Mouse (Mus musculus) embryonic stem cell, embryonic (primary cell): ENCODE results near the gene Gtf2e1.

Experiments
- CTCF ChIA-PET, 4 experiments: fragments of 300-600 bp in 2 of 4; fragments of 350-600 bp in 2 of 4; sonication (Branson Sonifier 250); formaldehyde crosslinking; loops; one replicate each; lab custom pipeline; 2022; ENCODE audit warnings: inconsistent platforms in 2 of 4; lab: Charles Lee
- POLR2A ChIA-PET, 4 experiments: fragments of 300-600 bp in 2 of 4; fragments of 350-600 bp in 2 of 4; sonication (Branson Sonifier 250); formaldehyde crosslinking; loops; one replicate each; lab custom pipeline; 2022; ENCODE audit warnings: antibody characterized with exemption in 4 of 4, inconsistent platforms in 1 of 4; lab: Charles Lee

Gtf2e1 gene

GRCm38 (mm10) chr16:37539611-37540580 lies at the start of gene Gtf2e1, which contains the start of gene Rabl3:
Gtf2e1 (minus strand) TSS chr16:37539789.
Rabl3 (plus strand) TSS chr16:37539885.
- CTCF ChIA-PET: interaction anchor here in 3 of 4 experiments (0.6 to 1.0 kb wide), 3 partner anchors 12 to 145 kb away, joined by 3 to 7 read pairs (median 3); no protein-coding TSS in a partner anchor
- POLR2A ChIA-PET: interaction anchor here (0.5 to 3.8 kb wide), 55 partner anchors 9 to 819 kb away, joined by 3 to 28 read pairs (median 5); partner anchors contain the start of genes Gsk3b (in 2 of the 4), Hgd (in 1 of the 4), Lrrc58 (in 1 of the 4) and Stxbp5l (in 1 of the 4)

DNA sequence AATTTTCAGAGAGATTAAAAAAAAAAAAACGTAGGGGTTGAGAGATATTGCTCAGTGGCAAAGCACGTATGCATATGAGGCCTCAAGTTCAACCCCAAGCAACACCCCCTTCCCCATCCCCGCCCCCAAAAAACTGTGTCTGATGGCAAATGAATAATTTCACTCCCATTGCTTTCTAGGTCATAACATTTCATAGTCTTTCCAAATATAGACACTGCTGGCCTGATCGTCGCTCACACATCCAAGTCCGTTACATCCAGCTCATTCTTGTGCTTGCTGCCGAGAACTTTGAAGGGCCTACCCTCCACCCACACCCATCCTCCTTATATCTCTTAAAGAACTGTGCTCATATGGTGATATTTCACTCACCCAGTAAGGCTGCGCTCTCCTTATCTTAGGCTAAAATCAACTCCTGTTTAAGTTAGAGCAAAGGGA lies 45.6 kb upstream of the Gtf2e1 start:
- ChIA-PET CTCF (interaction anchor here in 1 of 4 experiments (0.6 to 0.8 kb wide), 2 partner anchors 11 to 1229 kb away, joined by 3 to 6 read pairs; no protein-coding TSS in a partner anchor), POLR2A (interaction anchor here in 2 of 4 experiments (0.7 to 1.2 kb wide), 3 partner anchors 38 to 45 kb away, joined by 3 to 6 read pairs (median 4); partner anchors contain the start of genes Gtf2e1 (in 2 of the 2) and Rabl3 (in 2 of the 2))

DNA sequence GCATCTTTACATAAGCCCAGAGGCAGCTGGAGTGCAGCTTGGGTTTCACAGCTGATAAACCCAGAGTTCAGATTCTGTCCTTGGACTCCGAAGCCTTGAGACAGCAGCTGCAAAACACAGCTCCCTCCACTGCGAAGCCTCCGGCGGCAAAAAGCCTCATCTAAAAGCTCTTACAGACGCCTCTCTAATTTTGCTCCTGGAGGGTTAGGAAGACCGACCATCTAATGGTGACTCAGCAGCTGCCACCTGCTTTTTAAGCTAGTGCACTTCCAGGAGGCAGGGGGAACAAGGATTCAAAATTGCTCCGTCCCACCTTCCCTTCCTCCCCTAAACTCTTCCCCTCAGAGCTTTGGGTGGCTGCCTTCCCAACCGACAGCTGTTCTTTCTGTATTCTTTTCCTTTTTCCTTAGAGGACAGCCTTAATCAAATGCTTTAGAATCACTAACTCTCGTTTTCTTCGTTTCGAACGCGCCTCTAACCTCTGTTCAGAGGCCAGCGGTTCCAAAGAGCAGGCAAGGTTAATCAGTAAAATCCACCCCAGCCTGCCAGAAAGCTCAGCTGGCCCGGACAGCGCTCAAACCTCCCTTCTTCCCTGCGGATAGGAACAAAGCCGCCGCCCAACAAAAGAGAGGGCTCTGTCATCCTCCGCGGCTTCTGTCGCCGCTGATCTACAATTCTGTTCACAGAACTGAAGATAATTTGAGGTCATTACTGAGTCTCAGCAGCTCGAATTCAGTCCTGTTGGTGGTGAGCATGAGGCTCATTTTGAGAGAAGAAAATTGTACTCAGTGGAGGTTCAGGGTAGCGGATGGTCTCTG lies 44.8 kb upstream of the Gtf2e1 start:
- POLR2A ChIA-PET: interaction anchor here in 3 of 4 experiments (0.5 to 1.3 kb wide), 12 partner anchors 12 to 996 kb away, joined by 3 to 6 read pairs (median 3); partner anchors contain the start of genes Gtf2e1 (in 3 of the 3) and Rabl3 (in 3 of the 3)
- CTCF ChIA-PET: interaction anchor here in 3 of 4 experiments (0.6 to 1.0 kb wide), 6 partner anchors 10 to 1230 kb away, joined by 3 to 6 read pairs (median 3); no protein-coding TSS in a partner anchor

DNA sequence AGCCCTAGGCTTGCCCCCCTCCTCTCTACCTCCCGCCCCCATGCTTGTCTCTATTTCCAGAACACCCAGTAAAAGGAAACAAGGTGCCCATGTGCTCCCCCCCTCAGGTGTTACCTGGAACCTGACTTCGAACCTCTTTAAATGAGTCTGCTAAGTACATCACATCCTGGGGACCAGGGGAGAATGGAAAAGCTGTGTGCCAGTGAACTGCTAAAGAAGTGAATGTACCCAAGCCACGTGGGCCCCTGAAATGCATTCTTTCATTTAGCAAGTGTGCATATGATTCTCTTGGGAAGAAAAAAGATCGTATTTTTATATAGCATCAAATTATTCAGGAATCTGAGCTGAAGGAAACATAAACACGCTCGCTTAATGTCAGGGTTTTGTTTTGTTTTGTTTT lies 44.2 kb upstream of the Gtf2e1 start:
- POLR2A ChIA-PET: interaction anchor here in 3 of 4 experiments (0.6 to 1.3 kb wide), 10 partner anchors 11 to 1996 kb away, joined by 3 to 5 read pairs (median 3); partner anchors contain the start of genes Gtf2e1 (in 1 of the 3) and Rabl3 (in 1 of the 3)
- CTCF ChIA-PET: interaction anchor here in 2 of 4 experiments (0.6 to 1.0 kb wide), 4 partner anchors 10 to 98 kb away, joined by 3 read pairs; no protein-coding TSS in a partner anchor

GRCm38 (mm10) chr16:37583306-37583705 lies 43.7 kb upstream of the Gtf2e1 start:
- CTCF ChIA-PET: no interaction called here
- POLR2A ChIA-PET: interaction anchor here in 2 of 4 experiments (0.6 to 1.0 kb wide), 2 partner anchors 46 to 1995 kb away, joined by 3 to 4 read pairs; no protein-coding TSS in a partner anchor

DNA sequence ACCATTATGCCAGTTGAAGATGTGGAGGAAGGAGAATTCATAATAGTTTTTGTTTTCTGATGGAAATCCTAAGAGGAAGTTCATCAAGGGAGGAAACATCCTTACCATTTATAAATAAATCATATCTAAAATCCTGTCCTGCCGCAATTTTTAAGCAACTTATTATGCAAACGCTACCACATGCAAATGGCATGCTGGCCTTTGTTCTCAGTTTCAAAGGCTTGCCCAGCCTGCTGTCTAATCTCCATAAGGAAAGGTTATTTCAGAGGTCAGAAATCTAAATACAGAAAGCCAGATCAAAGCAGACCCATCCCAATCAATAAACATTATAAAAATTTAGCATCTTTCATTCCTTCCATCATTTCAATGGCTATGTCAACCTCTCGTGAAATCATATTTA lies 42.3 kb upstream of the Gtf2e1 start:
- ChIA-PET CTCF (no interaction called here), POLR2A (no interaction called here)

DNA sequence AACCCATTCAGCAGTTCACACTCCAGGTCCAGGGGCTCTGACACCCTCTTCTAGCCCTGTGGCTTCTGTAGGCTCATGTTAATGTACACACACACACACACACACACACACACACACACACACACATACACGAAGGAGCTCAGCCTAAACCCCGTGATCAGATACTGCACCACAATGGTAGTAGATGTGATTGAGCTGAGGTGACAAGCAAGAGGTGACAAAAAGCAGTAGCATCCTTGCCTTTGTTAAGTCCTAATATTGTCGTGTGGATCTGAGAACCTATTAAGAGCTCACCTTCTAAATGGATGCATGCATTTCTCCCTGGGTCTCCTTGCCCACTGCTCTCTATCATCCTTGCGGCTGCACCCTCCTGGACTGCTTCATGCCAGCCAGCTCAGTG lies 41.1 kb upstream of the Gtf2e1 start:
- CTCF ChIA-PET: interaction anchor here in 1 of 4 experiments (0.7 kb wide), 1 partner anchor 72 kb away, joined by 14 read pairs; no protein-coding TSS in a partner anchor
- POLR2A ChIA-PET: interaction anchor here in 2 of 4 experiments (0.7 to 1.6 kb wide), 3 partner anchors 8 to 53 kb away, joined by 3 to 6 read pairs (median 4); partner anchors contain the start of genes Gtf2e1 (in 1 of the 2) and Rabl3 (in 1 of the 2)

- CTCF ChIA-PET: interaction anchor here in 2 of 4 experiments (0.6 to 1.2 kb wide), 2 partner anchors 34 to 103 kb away, joined by 3 to 4 read pairs; no protein-coding TSS in a partner anchor
- POLR2A ChIA-PET: interaction anchor here in 1 of 4 experiments (1.6 kb wide), 1 partner anchor 40 kb away, joined by 3 read pairs; the partner anchor contains the start of genes Gtf2e1 and Rabl3
These were observed 40.4 kb upstream of the Gtf2e1 start, which contains the start of gene Hgd for GRCm38 (mm10) chr16:37579994-37580393. Hgd (plus strand) TSS chr16:37580153.

- ChIA-PET POLR2A (interaction anchor here in 1 of 4 experiments (1.6 kb wide), 1 partner anchor 40 kb away, joined by 3 read pairs; the partner anchor contains the start of genes Gtf2e1 and Rabl3), CTCF (interaction anchor here in 2 of 4 experiments (0.6 to 1.2 kb wide), 2 partner anchors 33 to 103 kb away, joined by 3 to 4 read pairs; no protein-coding TSS in a partner anchor)
These were observed 40.0 kb upstream of the Gtf2e1 start for GRCm38 (mm10) chr16:37579591-37579990.

- POLR2A ChIA-PET: interaction anchor here in 1 of 4 experiments (1.0 kb wide), 1 partner anchor 35 kb away, joined by 3 read pairs; the partner anchor contains the start of genes Gtf2e1 and Rabl3
- CTCF ChIA-PET: interaction anchor here in 2 of 4 experiments (1.0 to 1.3 kb wide), 2 partner anchors 107 to 606 kb away, joined by 3 to 4 read pairs; no protein-coding TSS in a partner anchor
These were observed 35.7 kb upstream of the Gtf2e1 start for GRCm38 (mm10) chr16:37575325-37575724.

DNA sequence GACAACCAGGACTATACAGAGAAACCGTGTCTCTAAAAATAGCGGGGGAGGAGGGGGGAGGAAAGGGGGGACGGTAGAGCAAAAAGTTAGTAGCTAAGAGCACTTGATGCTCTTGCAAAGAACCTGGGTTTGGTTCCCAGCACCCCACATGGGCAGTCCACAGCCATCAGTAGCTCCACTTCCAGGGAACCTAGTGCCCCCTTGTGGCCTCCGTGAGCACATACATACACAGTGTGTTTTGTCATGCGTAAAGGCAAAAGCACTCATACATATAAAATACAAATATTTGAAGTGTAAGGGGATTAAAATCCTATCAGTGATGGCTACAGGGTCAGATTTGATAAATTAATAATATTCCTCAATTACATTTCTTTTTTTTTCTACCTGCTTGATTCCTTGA lies 33.5 kb upstream of the Gtf2e1 start:
- CTCF ChIA-PET: interaction anchor here (0.6 to 1.5 kb wide), 10 partner anchors 9 to 713 kb away, joined by 3 to 4 read pairs (median 3); no protein-coding TSS in a partner anchor
- POLR2A ChIA-PET: interaction anchor here in 1 of 4 experiments (1.1 kb wide), 1 partner anchor 11 kb away, joined by 3 read pairs; no protein-coding TSS in a partner anchor

DNA sequence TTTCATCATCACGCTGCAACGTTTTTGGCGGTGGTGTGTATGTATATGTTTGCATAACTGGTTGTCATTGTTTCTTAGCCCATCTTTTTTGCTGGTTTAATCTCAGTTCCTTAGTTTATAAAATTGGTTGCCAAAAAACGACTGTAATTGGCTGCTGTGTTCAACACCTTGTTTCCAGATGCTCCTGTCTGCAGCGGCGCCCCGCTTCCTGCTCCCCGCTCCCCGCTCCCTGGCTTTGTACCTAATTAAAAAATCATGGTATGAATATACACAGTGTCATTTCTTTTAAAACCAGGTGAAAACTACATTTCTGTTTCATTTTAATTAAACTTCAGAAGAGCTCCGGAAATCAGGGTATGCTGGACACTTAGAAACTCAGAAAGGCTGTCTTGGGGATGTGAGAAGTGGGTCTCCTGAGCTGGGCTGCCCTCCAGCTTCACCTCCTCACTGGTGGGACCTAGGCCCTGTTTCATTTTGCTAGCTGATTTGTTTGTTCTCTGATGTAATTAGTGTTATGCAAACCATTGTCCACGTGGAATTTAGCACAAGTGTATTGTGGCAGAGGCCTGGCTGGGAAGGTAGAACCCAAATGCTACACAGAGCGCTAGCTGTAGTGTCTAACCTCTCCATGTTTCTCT lies 32.6 kb upstream of the Gtf2e1 start:
- CTCF ChIA-PET: interaction anchor here (0.6 to 1.5 kb wide), 9 partner anchors 8 to 460 kb away, joined by 3 to 4 read pairs (median 3); no protein-coding TSS in a partner anchor
- POLR2A ChIA-PET: interaction anchor here in 2 of 4 experiments (0.5 to 1.1 kb wide), 2 partner anchors 9 to 12 kb away, joined by 3 to 4 read pairs; no protein-coding TSS in a partner anchor

- POLR2A ChIA-PET: no interaction called here
- CTCF ChIA-PET: no interaction called here
These were observed 32.0 kb upstream of the Gtf2e1 start for GRCm38 (mm10) chr16:37571554-37571953.

DNA sequence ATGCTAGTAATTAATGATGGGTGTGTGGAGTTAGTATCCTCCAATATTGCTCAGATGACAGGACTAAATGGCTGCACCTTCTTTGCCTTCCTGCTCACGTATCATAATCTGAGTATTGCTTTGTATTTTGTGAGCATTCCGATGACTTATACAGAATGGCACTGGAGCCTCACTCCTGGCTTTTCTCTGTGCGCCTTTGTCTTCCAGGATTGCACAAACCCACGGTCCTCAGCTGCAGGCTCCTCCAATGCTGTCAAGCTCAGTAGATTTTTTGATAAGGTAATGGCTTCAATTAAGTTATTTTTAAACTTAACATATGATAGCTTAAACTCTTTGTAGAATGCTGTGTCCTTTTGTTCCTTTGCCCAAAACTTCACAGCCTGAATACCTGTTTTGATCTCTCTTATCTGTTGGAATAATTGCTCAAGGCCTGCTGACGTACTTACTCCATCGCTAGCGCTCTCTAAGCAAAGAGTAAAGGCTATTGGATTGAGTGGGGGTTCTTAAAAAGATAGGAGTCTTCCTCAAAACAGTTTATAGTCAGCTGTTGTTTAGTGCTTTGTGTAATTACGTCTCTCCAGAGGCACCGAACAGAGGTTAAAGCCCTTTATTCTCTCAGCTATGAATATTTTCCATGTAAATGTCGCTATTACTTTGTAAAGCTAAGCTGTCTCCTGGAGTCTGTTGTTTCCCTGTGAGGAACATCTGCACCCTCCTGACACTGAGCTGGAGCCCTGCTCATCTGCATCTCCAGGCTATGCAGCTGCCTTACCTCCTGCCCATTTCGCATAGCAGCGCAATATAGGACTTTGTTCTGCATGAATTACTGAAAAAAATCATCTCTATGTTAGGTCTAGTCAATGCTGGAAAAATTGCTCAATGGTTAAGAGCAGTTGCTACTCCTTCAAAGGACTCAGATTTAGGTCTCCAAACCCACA lies 27.8 kb upstream of the Gtf2e1 start:
- ChIA-PET POLR2A (interaction anchor here in 3 of 4 experiments (1.0 to 1.3 kb wide), 3 partner anchors 27 to 28 kb away, joined by 3 to 5 read pairs (median 4); partner anchors contain the start of genes Gtf2e1 (in 3 of the 3) and Rabl3 (in 3 of the 3)), CTCF (interaction anchor here in 1 of 4 experiments (1.3 kb wide), 1 partner anchor 115 kb away, joined by 3 read pairs; no protein-coding TSS in a partner anchor)

GRCm38 (mm10) chr16:37566107-37566506 lies 26.5 kb upstream of the Gtf2e1 start:
- POLR2A ChIA-PET: interaction anchor here in 1 of 4 experiments (6.2 kb wide), 1 partner anchor 26 kb away, joined by 25 read pairs; the partner anchor contains the start of genes Gtf2e1 and Rabl3
- CTCF ChIA-PET: interaction anchor here in 1 of 4 experiments (1.3 kb wide), 1 partner anchor 116 kb away, joined by 3 read pairs; no protein-coding TSS in a partner anchor
